Mouse (Mus musculus) bone marrow, adult 2 months (tissue): ENCODE results near the gene Gart.

ENCODE experiments used
- CTCF ChIP-seq: fragments of 200-500 bp; IDR thresholded peaks from 2 replicates; pipeline ENCODE4 v1.5.1; 2011; ENCODE audit warnings: low read length, control low read depth; ENCODE audit not compliant: control insufficient read depth, insufficient read depth
- POLR2A ChIP-seq: fragments of 200-500 bp; IDR thresholded peaks from 2 replicates; pipeline ENCODE4 v1.6.1; 2011; ENCODE audit warnings: low read depth, mild to moderate bottlenecking, control low read depth, low read length, borderline replicate concordance; ENCODE audit not compliant: control insufficient read depth

DNA sequence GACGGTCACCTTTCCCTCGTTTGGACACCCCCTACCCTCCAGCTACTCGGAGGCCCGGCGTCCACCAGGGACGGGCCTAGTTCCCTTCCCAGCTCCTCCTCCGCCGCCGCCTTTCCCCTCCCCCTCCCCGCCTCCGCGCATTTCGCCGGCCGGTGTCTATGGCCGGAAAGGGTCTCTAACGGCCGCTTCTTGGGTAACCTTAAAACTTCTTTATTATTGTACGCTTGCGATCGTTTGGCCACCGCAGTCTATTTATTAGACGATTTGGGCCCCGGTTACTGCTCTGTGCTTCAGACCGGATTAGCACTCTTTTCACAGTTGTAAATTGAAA, 1.4 kb upstream of the Gart start:
- TF ChIP-seq CTCF = no peak
- TF ChIP-seq POLR2A = peak; percentile 66; the same call in 1 of the 2 replicates
